Mouse (Mus musculus): ENCODE results near the gene Ctxn1. TPM values are rescaled to one million over a fixed set of nuclear protein-coding genes. Genes with fewer than 3 reads are reported as not detected.

Gene Ctxn1
- total and polyA plus RNA-seq, 2 experiments from 2014 or later: 99.4 to 240 TPM

DNA sequence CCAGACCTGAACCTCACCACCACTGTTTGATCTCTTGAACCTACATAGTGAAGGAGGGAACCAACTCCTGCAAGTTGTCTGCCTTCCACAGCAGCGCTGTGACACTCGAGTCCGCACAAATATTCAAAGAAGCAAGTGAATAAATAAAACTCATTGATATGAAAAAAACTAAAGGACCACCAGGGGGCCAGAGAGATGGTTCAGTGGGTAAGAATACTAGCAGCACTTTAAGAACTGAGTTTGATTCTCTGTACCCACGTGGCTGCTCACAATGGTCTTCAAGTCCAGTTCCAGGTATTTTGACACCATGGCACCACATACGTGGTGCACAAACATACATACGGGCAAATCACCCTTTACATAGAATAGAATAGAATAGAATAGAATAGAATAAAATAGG lies 48.0 kb downstream of the Ctxn1 start:
- Histone ChIP-seq H3K36me3 (ENCODE audit: insufficient read depth, low read length) (peaks cover 7% of the 10 kb centered on the region; the same call in 1 of the 2 replicates), H3K4me1 (ENCODE audit: insufficient read depth, low read length) (peaks cover 22% of the 10 kb centered on the region), H3K4me3 (ENCODE audit: low read length) (no peak overlapping the region), H3K27me3 (ENCODE audit: insufficient read depth, low read length) (no peaks in the 10 kb centered on the region), H3K27ac (no peak overlapping the region), H3K9me3 (ENCODE audit: low read length) (no peaks in the 10 kb centered on the region), H3K9ac (replicated peaks; ENCODE audit: low read length) (no peak overlapping the region), H3K4me2 (ENCODE audit: low read depth, low read length) (no peak overlapping the region)
- DNase-seq (ENCODE audit: low spot score) (peak; percentile 32), ATAC-seq (no peak)
- peak; percentile 31; the same call in 1 of the 2 replicates for TF ChIP-seq CTCF (IDR thresholded peaks at IDR 0.05; ENCODE audit: low read depth)
- 64% methylated on average over 6 of the region's 6 CpGs for WGBS

Other genes starting within 250 kb of the Ctxn1 start
- gene Cd209f, start 153.4 kb downstream of the Ctxn1 start, total RNA-seq (2014; rRNA removed): 0.40 TPM in 1 of 2 replicates, not detected in the other
- 0.35 and 1.3 TPM in 2 replicates for gene Cd209f, start 153.4 kb downstream of the Ctxn1 start, polyA plus RNA-seq (2015; fragmentation: Nextera tagmentation; extraction: Ambion mirVana)
- gene Cd209g, start 125.2 kb downstream of the Ctxn1 start, total RNA-seq (2014; rRNA removed): not detected in 2 replicates
- gene Cd209g, start 125.2 kb downstream of the Ctxn1 start, polyA plus RNA-seq (2015; fragmentation: Nextera tagmentation; extraction: Ambion mirVana): 0.04 and 0.19 TPM in 2 replicates
- gene Evi5l, start 92.7 kb downstream of the Ctxn1 start, total RNA-seq (2014; rRNA removed): 221 and 229 TPM in 2 replicates
- 92.0 and 98.3 TPM in 2 replicates for gene Evi5l, start 92.7 kb downstream of the Ctxn1 start, polyA plus RNA-seq (2015; fragmentation: Nextera tagmentation; extraction: Ambion mirVana)
- gene Prr36, start 41.8 kb downstream of the Ctxn1 start, total RNA-seq (2014; rRNA removed): 11.5 and 32.4 TPM in 2 replicates
- 21.3 and 24.8 TPM in 2 replicates for gene Prr36, start 41.8 kb downstream of the Ctxn1 start, polyA plus RNA-seq (2015; fragmentation: Nextera tagmentation; extraction: Ambion mirVana)
- not detected in 2 replicates for gene Lrrc8e, start 32.4 kb downstream of the Ctxn1 start, total RNA-seq (2014; rRNA removed)
- gene Lrrc8e, start 32.4 kb downstream of the Ctxn1 start, polyA plus RNA-seq (2015; fragmentation: Nextera tagmentation; extraction: Ambion mirVana): not detected in 2 replicates
- gene Map2k7, start 20.5 kb downstream of the Ctxn1 start, total RNA-seq (2014; rRNA removed): 30.8 and 39.7 TPM in 2 replicates
- gene Map2k7, start 20.5 kb downstream of the Ctxn1 start, polyA plus RNA-seq (2015; fragmentation: Nextera tagmentation; extraction: Ambion mirVana): 24.7 and 27.7 TPM in 2 replicates
- gene Gm49320, start 20.4 kb downstream of the Ctxn1 start, total RNA-seq (2014; rRNA removed): not detected in 2 replicates
- 0.25 and 0.74 TPM in 2 replicates for gene Gm49320, start 20.4 kb downstream of the Ctxn1 start, polyA plus RNA-seq (2015; fragmentation: Nextera tagmentation; extraction: Ambion mirVana)
- gene Tgfbr3l, start 11.1 kb downstream of the Ctxn1 start, total RNA-seq (2014; rRNA removed): 9.0 and 15.5 TPM in 2 replicates
- 3.7 TPM in 2 replicates for gene Tgfbr3l, start 11.1 kb downstream of the Ctxn1 start, polyA plus RNA-seq (2015; fragmentation: Nextera tagmentation; extraction: Ambion mirVana)
- 89.6 and 91.3 TPM in 2 replicates for gene Snapc2, start 6.2 kb downstream of the Ctxn1 start, total RNA-seq (2014; rRNA removed)
- gene Snapc2, start 6.2 kb downstream of the Ctxn1 start, polyA plus RNA-seq (2015; fragmentation: Nextera tagmentation; extraction: Ambion mirVana): 63.4 and 65.3 TPM in 2 replicates
- 45.7 and 64.8 TPM in 2 replicates for gene Timm44, start 16.6 kb upstream of the Ctxn1 start, total RNA-seq (2014; rRNA removed)
- gene Timm44, start 16.6 kb upstream of the Ctxn1 start, polyA plus RNA-seq (2015; fragmentation: Nextera tagmentation; extraction: Ambion mirVana): 46.7 and 50.0 TPM in 2 replicates
- gene Ccl25, start 65.9 kb upstream of the Ctxn1 start, total RNA-seq (2014; rRNA removed): 5.9 and 6.1 TPM in 2 replicates
- gene Ccl25, start 65.9 kb upstream of the Ctxn1 start, polyA plus RNA-seq (2015; fragmentation: Nextera tagmentation; extraction: Ambion mirVana): 17.2 and 17.9 TPM in 2 replicates
- gene Elavl1, start 66.1 kb upstream of the Ctxn1 start, total RNA-seq (2014; rRNA removed): 56.2 and 61.0 TPM in 2 replicates
- 64.6 and 68.4 TPM in 2 replicates for gene Elavl1, start 66.1 kb upstream of the Ctxn1 start, polyA plus RNA-seq (2015; fragmentation: Nextera tagmentation; extraction: Ambion mirVana)
- gene Cers4, start 233.8 kb upstream of the Ctxn1 start, total RNA-seq (2014; rRNA removed): 45.3 and 63.0 TPM in 2 replicates
- gene Cers4, start 233.8 kb upstream of the Ctxn1 start, polyA plus RNA-seq (2015; fragmentation: Nextera tagmentation; extraction: Ambion mirVana): 50.9 and 52.4 TPM in 2 replicates